In genomic region chr10:96837230-96837629, GRCm38 (mm10) we compare ENCODE assay signal across 25 mouse cellular contexts.
DNase-seq lines count a peak whose midpoint lies in the region; ATAC-seq and TF ChIP-seq lines count a peak whose summit lies in the region.
"Had no signal": no experiment of that assay in that cellular context is flagged by ENCODE, and none has a peak within 500 bp of the region (broad histone marks: within the 10 kb centered on the region; RNA-seq: fewer than 3 reads in every experiment).

No protein-coding gene starts in this region.

- DNase-seq in urinary bladder, postnatal 14 days (ENCODE audit: low spot score) = peak; percentile 11
- no peak for DNase-seq in urinary bladder, adult 18-20 months (ENCODE audit: low spot score in 2 of 2)
- DNase-seq in brain, adult 2 months (ENCODE audit: low read depth, low spot score) = peak; percentile 17
- no peak for DNase-seq in kidney, adult 2 months
- DNase-seq in lung, adult 2 months = no peak
- DNase-seq: adrenal gland, postnatal 25 days; cerebellum, adult 2 months; heart, postnatal 36 days; kidney, postnatal 14 days; layer of hippocampus, adult 9-11 months; liver; lung, embryonic 14.5 days; lung, postnatal 14 days; right cerebral cortex, postnatal 14 days had no signal

- H3K9me3 ChIP-seq in hindbrain, embryonic 16.5 days (ENCODE audit: control insufficient read depth, low read length) = peaks cover 4% of the 10 kb centered on the region; the same call in 1 of the 2 replicates
- H3K9me3 ChIP-seq: embryonic facial prominence, embryonic 10.5 days; embryonic facial prominence, embryonic 15.5 days; forebrain, embryonic 13.5 days; heart, embryonic 10.5 days; hindbrain, embryonic 13.5 days; midbrain, embryonic 12.5 days; neural tube, embryonic 12.5 days had no signal

- no peak overlapping the region for H3K9ac ChIP-seq in hindbrain, embryonic 16.5 days (ENCODE audit: low read depth, low read length)
- H3K9ac ChIP-seq: embryonic facial prominence, embryonic 15.5 days; forebrain, embryonic 13.5 days; hindbrain, embryonic 13.5 days; liver, embryonic 14.5 days; lung, embryonic 14.5 days; midbrain, embryonic 12.5 days; neural tube, embryonic 12.5 days had no signal

- 94% methylated on average over 7 of the region's 7 CpGs for WGBS in kidney, adult 2 months
- 89% methylated on average over 7 of the region's 7 CpGs for WGBS in lung, adult 2 months
- 94% methylated on average over 7 of the region's 7 CpGs for WGBS in hindbrain, embryonic 16.5 days

- no peak overlapping the region for H3K4me3 ChIP-seq in kidney, adult 2 months (ENCODE audit: insufficient read depth, low read depth, low read length)
- H3K4me3 ChIP-seq in lung, adult 2 months (replicated peaks; ENCODE audit: extremely low read depth, low read depth, low read length) = no peak overlapping the region
- H3K4me3 ChIP-seq in hindbrain, embryonic 16.5 days (ENCODE audit: low read length) = no peak overlapping the region
- H3K4me3 ChIP-seq: embryonic facial prominence, embryonic 10.5 days; embryonic facial prominence, embryonic 15.5 days; forebrain, embryonic 13.5 days; heart, embryonic 10.5 days; hindbrain, embryonic 13.5 days; midbrain, embryonic 12.5 days; neural tube, embryonic 12.5 days had no signal

- no peak for TF ChIP-seq CTCF in kidney, adult 2 months (conservative IDR thresholded peaks at IDR 0.05; ENCODE audit: insufficient read depth, insufficient read length, low read depth, low read length)
- no peak for TF ChIP-seq CTCF in lung, adult 2 months (IDR thresholded peaks at IDR 0.05; ENCODE audit: insufficient read depth, low read length)

- H3K27ac ChIP-seq in kidney, adult 2 months (ENCODE audit: insufficient read depth, low read depth, low read length) = no peak overlapping the region
- no peak overlapping the region for H3K27ac ChIP-seq in hindbrain, embryonic 16.5 days (ENCODE audit: low read depth, low read length)
- H3K27ac ChIP-seq: embryonic facial prominence, embryonic 10.5 days; embryonic facial prominence, embryonic 15.5 days; forebrain, embryonic 13.5 days; heart, embryonic 10.5 days; hindbrain, embryonic 13.5 days; liver, embryonic 14.5 days; midbrain, embryonic 12.5 days; neural tube, embryonic 12.5 days had no signal

- H3K4me1 ChIP-seq in kidney, adult 2 months (ENCODE audit: control insufficient read depth, insufficient read depth, low read length) = no peaks in the 10 kb centered on the region
- H3K4me1 ChIP-seq in lung, adult 2 months (ENCODE audit: control insufficient read depth, insufficient read depth, low read length) = no peaks in the 10 kb centered on the region
- H3K4me1 ChIP-seq in hindbrain, embryonic 16.5 days (ENCODE audit: control insufficient read depth, insufficient read depth, low read depth, low read length) = no peaks in the 10 kb centered on the region
- H3K4me1 ChIP-seq: embryonic facial prominence, embryonic 10.5 days; embryonic facial prominence, embryonic 15.5 days; forebrain, embryonic 13.5 days; heart, embryonic 10.5 days; hindbrain, embryonic 13.5 days; midbrain, embryonic 12.5 days; neural tube, embryonic 12.5 days had no signal

- H3K4me2 ChIP-seq in hindbrain, embryonic 16.5 days (ENCODE audit: low read length) = no peak overlapping the region
- H3K4me2 ChIP-seq: embryonic facial prominence, embryonic 15.5 days; forebrain, embryonic 13.5 days; hindbrain, embryonic 13.5 days; lung, embryonic 14.5 days; midbrain, embryonic 12.5 days; neural tube, embryonic 12.5 days had no signal

- no peaks in the 10 kb centered on the region for H3K27me3 ChIP-seq in kidney, adult 2 months (replicated peaks; ENCODE audit: control insufficient read depth, insufficient read depth, low read length)
- no peaks in the 10 kb centered on the region for H3K27me3 ChIP-seq in hindbrain, embryonic 16.5 days (replicated peaks; ENCODE audit: control insufficient read depth, insufficient read depth, low read length)
- H3K27me3 ChIP-seq: embryonic facial prominence, embryonic 15.5 days; forebrain, embryonic 13.5 days; hindbrain, embryonic 13.5 days; midbrain, embryonic 12.5 days; neural tube, embryonic 12.5 days had no signal

- TF ChIP-seq POLR2A in kidney, adult 2 months (IDR thresholded peaks at IDR 0.05; ENCODE audit: low read depth, low read length) = no peak
- TF ChIP-seq POLR2A in lung, adult 2 months (IDR thresholded peaks at IDR 0.05; ENCODE audit: borderline replicate concordance, extremely low read depth, low read depth, low read length) = no peak

- no peaks in the 10 kb centered on the region for H3K36me3 ChIP-seq in kidney, adult 2 months (ENCODE audit: control insufficient read depth, insufficient read depth, low read length)
- H3K36me3 ChIP-seq in hindbrain, embryonic 16.5 days (ENCODE audit: control insufficient read depth, insufficient read depth, low read length) = no peaks in the 10 kb centered on the region
- H3K36me3 ChIP-seq: embryonic facial prominence, embryonic 10.5 days; embryonic facial prominence, embryonic 15.5 days; heart, embryonic 10.5 days; hindbrain, embryonic 13.5 days; midbrain, embryonic 12.5 days; neural tube, embryonic 12.5 days had no signal

- ATAC-seq in megakaryocyte, adult 5-6 weeks (ENCODE audit: poor library complexity, severe bottlenecking) = peak; percentile 91
- ATAC-seq in hindbrain, embryonic 16.5 days = no peak
- ATAC-seq: forebrain, embryonic 13.5 days; intestine, postnatal 0 days had no signal

Comparison
In these comparisons a context has a peak if more than half of its experiments do, and no peak if none do; other contexts are left out.
1. DNase-seq: peak in urinary bladder, postnatal 14 days (single experiment) and brain, adult 2 months (single experiment); none in urinary bladder, adult 18-20 months (0 of 2), kidney, adult 2 months (single experiment) and lung, adult 2 months (single experiment).